In genomic region chr9:112799583-112800220, GRCm38 (mm10) we compare ENCODE assay signal across 20 mouse cellular contexts.
DNase-seq lines count a peak whose midpoint lies in the region; ATAC-seq and TF ChIP-seq lines count a peak whose summit lies in the region.
"Had no signal": no experiment of that assay in that cellular context is flagged by ENCODE, and none has a peak within 500 bp of the region (broad histone marks: within the 10 kb centered on the region; RNA-seq: fewer than 3 reads in every experiment).

No protein-coding gene starts in this region.

- H3K4me1 ChIP-seq in hindbrain, embryonic 11.5 days (replicated peaks; ENCODE audit: control insufficient read depth, insufficient read depth, low read length) = no peaks in the 10 kb centered on the region
- 0 out of 2 replicates have a peak, but pooled peaks cover 4% of the 10 kb centered on the region for H3K4me1 ChIP-seq in hindbrain, embryonic 13.5 days (replicated peaks)
- H3K4me1 ChIP-seq in midbrain, embryonic 10.5 days = peaks cover 5% of the 10 kb centered on the region; the same call in 1 of the 2 replicates
- H3K4me1 ChIP-seq in midbrain, postnatal 0 days (ENCODE audit: insufficient read depth, low read length) = no peaks in the 10 kb centered on the region
- no peaks in the 10 kb centered on the region for H3K4me1 ChIP-seq in testis, adult 2 months (ENCODE audit: control insufficient read depth, insufficient read depth, low read length)
- no peaks in the 10 kb centered on the region for H3K4me1 ChIP-seq in forebrain, embryonic 16.5 days (replicated peaks; ENCODE audit: control insufficient read depth, insufficient read depth, low read length)
- H3K4me1 ChIP-seq: embryonic facial prominence, embryonic 12.5 days; forebrain, embryonic 15.5 days; heart, embryonic 10.5 days; intestine, embryonic 15.5 days had no signal

- no peak overlapping the region for H3K4me2 ChIP-seq in hindbrain, embryonic 11.5 days (replicated peaks; ENCODE audit: low read depth, low read length)
- H3K4me2 ChIP-seq in hindbrain, embryonic 13.5 days = no peak overlapping the region
- no peak overlapping the region for H3K4me2 ChIP-seq in midbrain, postnatal 0 days (ENCODE audit: low read depth, low read length, poor library complexity, severe bottlenecking)
- H3K4me2 ChIP-seq in forebrain, embryonic 16.5 days (ENCODE audit: low read length) = no peak overlapping the region
- H3K4me2 ChIP-seq: embryonic facial prominence, embryonic 12.5 days; forebrain, embryonic 15.5 days; intestine, embryonic 15.5 days had no signal

- no peak overlapping the region for H3K4me3 ChIP-seq in hindbrain, embryonic 11.5 days (ENCODE audit: low read depth, low read length)
- H3K4me3 ChIP-seq in hindbrain, embryonic 13.5 days = no peak overlapping the region
- H3K4me3 ChIP-seq in midbrain, embryonic 10.5 days = no peak overlapping the region
- no peak overlapping the region for H3K4me3 ChIP-seq in midbrain, postnatal 0 days (ENCODE audit: low read depth, low read length)
- H3K4me3 ChIP-seq in testis, adult 2 months (ENCODE audit: control insufficient read depth, low read depth, low read length) = peak overlapping the region; percentile 62
- no peak overlapping the region for H3K4me3 ChIP-seq in forebrain, embryonic 16.5 days (replicated peaks; ENCODE audit: low read length)
- H3K4me3 ChIP-seq: embryonic facial prominence, embryonic 12.5 days; forebrain, embryonic 15.5 days; heart, embryonic 10.5 days; intestine, embryonic 15.5 days had no signal

- H3K27me3 ChIP-seq in hindbrain, embryonic 11.5 days (ENCODE audit: control insufficient read depth, insufficient read depth, low read length) = no peaks in the 10 kb centered on the region
- H3K27me3 ChIP-seq in hindbrain, embryonic 13.5 days = no peaks in the 10 kb centered on the region
- no peaks in the 10 kb centered on the region for H3K27me3 ChIP-seq in midbrain, embryonic 10.5 days (ENCODE audit: low read depth, poor library complexity, severe bottlenecking)
- no peaks in the 10 kb centered on the region for H3K27me3 ChIP-seq in midbrain, postnatal 0 days (ENCODE audit: insufficient read depth, low read length)
- no peaks in the 10 kb centered on the region for H3K27me3 ChIP-seq in testis, adult 2 months (ENCODE audit: control insufficient read depth, insufficient read depth, low read length)
- H3K27me3 ChIP-seq in forebrain, embryonic 16.5 days (replicated peaks; ENCODE audit: control insufficient read depth, insufficient read depth, low read length) = no peaks in the 10 kb centered on the region
- H3K27me3 ChIP-seq: embryonic facial prominence, embryonic 12.5 days; forebrain, embryonic 15.5 days; intestine, embryonic 15.5 days had no signal

- WGBS in hindbrain, embryonic 11.5 days = 46% methylated on average over 2 of the region's 2 CpGs
- 26% methylated on average over 2 of the region's 2 CpGs for WGBS in hindbrain, embryonic 13.5 days
- 44% methylated on average over 2 of the region's 2 CpGs for WGBS in midbrain, embryonic 10.5 days
- WGBS in midbrain, postnatal 0 days = 23% methylated on average over 2 of the region's 2 CpGs
- WGBS in forebrain, embryonic 16.5 days = 30% methylated on average over 2 of the region's 2 CpGs

- DNase-seq in hindbrain, embryonic 11.5 days (ENCODE audit: low spot score) = peak; percentile 27
- peak; percentile 23 for DNase-seq in midbrain, embryonic 10.5 days (ENCODE audit: low spot score)
- DNase-seq in midbrain, postnatal 0 days (ENCODE audit: low spot score) = no peak
- DNase-seq in testis, postnatal 10 days (ENCODE audit: low spot score) = no peak
- DNase-seq: adrenal gland, postnatal 14 days; cerebellum, adult 11-12 months; cerebellum, adult 9-10 months; cerebellum, postnatal 25 days; gastrocnemius, postnatal 10 days; heart, adult 18-20 months; heart, postnatal 10 days; heart, postnatal 4 days had no signal

- no peak; the same call in 1 of the 2 replicates for TF ChIP-seq POLR2A in testis, adult 2 months (IDR thresholded peaks at IDR 0.05; ENCODE audit: control insufficient read depth, low read depth, low read length)

- no peaks in the 10 kb centered on the region for H3K9me3 ChIP-seq in hindbrain, embryonic 11.5 days (ENCODE audit: control insufficient read depth, low read length)
- H3K9me3 ChIP-seq in hindbrain, embryonic 13.5 days = no peaks in the 10 kb centered on the region
- no peaks in the 10 kb centered on the region for H3K9me3 ChIP-seq in midbrain, embryonic 10.5 days (replicated peaks)
- H3K9me3 ChIP-seq in midbrain, postnatal 0 days (ENCODE audit: low read length) = no peaks in the 10 kb centered on the region
- no peaks in the 10 kb centered on the region for H3K9me3 ChIP-seq in forebrain, embryonic 16.5 days (ENCODE audit: control insufficient read depth, low read length)
- H3K9me3 ChIP-seq: embryonic facial prominence, embryonic 12.5 days; forebrain, embryonic 15.5 days; heart, embryonic 10.5 days; intestine, embryonic 15.5 days had no signal

- H3K27ac ChIP-seq in hindbrain, embryonic 11.5 days (ENCODE audit: low read depth, low read length) = no peak overlapping the region
- H3K27ac ChIP-seq in hindbrain, embryonic 13.5 days = no peak overlapping the region
- no peak overlapping the region for H3K27ac ChIP-seq in midbrain, embryonic 10.5 days (replicated peaks)
- H3K27ac ChIP-seq in midbrain, postnatal 0 days (ENCODE audit: low read depth, low read length) = no peak overlapping the region
- no peak overlapping the region for H3K27ac ChIP-seq in testis, adult 2 months (ENCODE audit: control insufficient read depth, insufficient read depth, low read depth, low read length)
- H3K27ac ChIP-seq in forebrain, embryonic 16.5 days (ENCODE audit: low read length) = no peak overlapping the region
- H3K27ac ChIP-seq: embryonic facial prominence, embryonic 12.5 days; forebrain, embryonic 15.5 days; heart, embryonic 10.5 days; intestine, embryonic 15.5 days had no signal

- no peak overlapping the region for H3K9ac ChIP-seq in hindbrain, embryonic 11.5 days (ENCODE audit: low read depth, low read length)
- no peak overlapping the region for H3K9ac ChIP-seq in hindbrain, embryonic 13.5 days
- H3K9ac ChIP-seq in midbrain, postnatal 0 days (replicated peaks; ENCODE audit: low read length, poor library complexity, severe bottlenecking) = no peak overlapping the region
- no peak overlapping the region for H3K9ac ChIP-seq in forebrain, embryonic 16.5 days (replicated peaks; ENCODE audit: low read depth, low read length)
- H3K9ac ChIP-seq: embryonic facial prominence, embryonic 12.5 days; forebrain, embryonic 15.5 days; intestine, embryonic 15.5 days had no signal

- no peaks in the 10 kb centered on the region for H3K36me3 ChIP-seq in hindbrain, embryonic 11.5 days (ENCODE audit: control insufficient read depth, insufficient read depth, low read length)
- H3K36me3 ChIP-seq in hindbrain, embryonic 13.5 days = no peaks in the 10 kb centered on the region
- no peaks in the 10 kb centered on the region for H3K36me3 ChIP-seq in midbrain, embryonic 10.5 days
- H3K36me3 ChIP-seq in midbrain, postnatal 0 days (ENCODE audit: insufficient read depth, low read length) = no peaks in the 10 kb centered on the region
- H3K36me3 ChIP-seq in testis, adult 2 months (ENCODE audit: control insufficient read depth, insufficient read depth, low read length) = no peaks in the 10 kb centered on the region
- no peaks in the 10 kb centered on the region for H3K36me3 ChIP-seq in forebrain, embryonic 16.5 days (ENCODE audit: control insufficient read depth, insufficient read depth)
- H3K36me3 ChIP-seq: embryonic facial prominence, embryonic 12.5 days; forebrain, embryonic 15.5 days; heart, embryonic 10.5 days; intestine, embryonic 15.5 days had no signal

- ATAC-seq in hindbrain, embryonic 11.5 days (ENCODE audit: low FRiP score) = peak; percentile 75
- ATAC-seq in hindbrain, embryonic 13.5 days (ENCODE audit: low FRiP score) = no peak
- no peak for ATAC-seq in midbrain, postnatal 0 days (ENCODE audit: low FRiP score)
- no peak for ATAC-seq in forebrain, embryonic 16.5 days
- ATAC-seq: activated CD4-positive, CD25-positive, alpha-beta regulatory T cell, adult 4 months; forebrain, embryonic 15.5 days; intestine, embryonic 15.5 days had no signal

- no peak for TF ChIP-seq CTCF in midbrain, postnatal 0 days (IDR thresholded peaks at IDR 0.05)
- no peak for TF ChIP-seq CTCF in testis, adult 2 months (IDR thresholded peaks at IDR 0.05; ENCODE audit: control insufficient read depth, insufficient read depth, insufficient replicate concordance, low read depth, low read length)

Comparison
In these comparisons a context has a peak if more than half of its experiments do, and no peak if none do; other contexts are left out.
1. DNase-seq: peak in hindbrain, embryonic 11.5 days (single experiment) and midbrain, embryonic 10.5 days (single experiment); none in midbrain, postnatal 0 days (single experiment) and testis, postnatal 10 days (single experiment).